Mouse (Mus musculus) bone marrow, adult 2 months (tissue): ENCODE results near the gene Drg2.

Experiments
- CTCF ChIP-seq: fragments of 200-500 bp; IDR thresholded peaks from 2 replicates; pipeline ENCODE4 v1.5.1; 2011; ENCODE audit warnings: low read length, control low read depth; ENCODE audit not compliant: control insufficient read depth, insufficient read depth
- POLR2A ChIP-seq: fragments of 200-500 bp; IDR thresholded peaks from 2 replicates; pipeline ENCODE4 v1.6.1; 2011; ENCODE audit warnings: low read depth, mild to moderate bottlenecking, control low read depth, low read length, borderline replicate concordance; ENCODE audit not compliant: control insufficient read depth

- TF ChIP-seq POLR2A (no peak), CTCF (no peak)
These were observed 42.2 kb upstream of the Drg2 start for GRCm38 (mm10) chr11:60412173-60412572.
